Mouse (Mus musculus) hindbrain, embryonic 12.5 days (tissue): Measurements from ENCODE around the gene Slc10a2. TPM values are rescaled to one million over a fixed set of nuclear protein-coding genes. Genes with fewer than 3 reads are reported as not detected.
"Not testable (repeated sequence)": the region's sequence is repeated elsewhere in the genome, so short reads cannot be mapped to it uniquely, and the experiment has no call there.

Experiments
- ATAC-seq: fragments of 200-750 bp; cut with Nextera tagmentation; 2 replicates; pipeline ENCODE4 v1.8.0; 2017; ENCODE audit warnings: moderate TSS enrichment; ENCODE audit not compliant: low FRiP score
- H3K27ac ChIP-seq: fragments of 300-500 bp; sonication (generic); 2 replicates; pipeline ENCODE4 v1.5.1; 2016; ENCODE audit warnings: mild to moderate bottlenecking
- H3K27me3 ChIP-seq: fragments of 300-500 bp; sonication (generic); 2 replicates; pipeline ENCODE4 v1.6.1; 2016; ENCODE audit warnings: mild to moderate bottlenecking
- H3K36me3 ChIP-seq: fragments of 300-500 bp; sonication (generic); 2 replicates; pipeline ENCODE4 v1.6.1; 2016; ENCODE audit warnings: mild to moderate bottlenecking
- H3K4me1 ChIP-seq: fragments of 300-500 bp; sonication (generic); 2 replicates; pipeline ENCODE4 v1.6.1; 2016
- H3K4me2 ChIP-seq: fragments of 300-500 bp; sonication (generic); replicated peaks from 2 replicates; pipeline ENCODE4 v1.6.1; 2016; ENCODE audit warnings: mild to moderate bottlenecking
- H3K4me3 ChIP-seq: fragments of 300-500 bp; sonication (generic); 2 replicates; pipeline ENCODE4 v1.5.1; 2016; ENCODE audit warnings: mild to moderate bottlenecking
- H3K9ac ChIP-seq: fragments of 300-500 bp; sonication (generic); 2 replicates; pipeline ENCODE4 v1.6.1; 2016; ENCODE audit warnings: mild to moderate bottlenecking, moderate library complexity
- H3K9me3 ChIP-seq: fragments of 300-500 bp; sonication (generic); replicated peaks from 2 replicates; pipeline ENCODE4 v1.6.1; 2016; ENCODE audit warnings: mild to moderate bottlenecking
- WGBS: fragments of 180-500 bp; shearing (Covaris S2); methylation state at CpG from one replicate; pipeline ENCODE4 v1.1.7; 2016; 5-methylcytosine and 5-hydroxymethylcytosine counted together
- polyA plus RNA-seq: library from polyadenylated mRNA; unstranded; fragments of >200 nt; fragmentation: Nextera tagmentation; extraction: Ambion mirVana; gene quantifications from 2 replicates; pipeline ENCODE4 v1.2.1, GENCODE M21; 2016

The Slc10a2 gene
- polyA plus RNA-seq, result not detected in 2 replicates

DNA sequence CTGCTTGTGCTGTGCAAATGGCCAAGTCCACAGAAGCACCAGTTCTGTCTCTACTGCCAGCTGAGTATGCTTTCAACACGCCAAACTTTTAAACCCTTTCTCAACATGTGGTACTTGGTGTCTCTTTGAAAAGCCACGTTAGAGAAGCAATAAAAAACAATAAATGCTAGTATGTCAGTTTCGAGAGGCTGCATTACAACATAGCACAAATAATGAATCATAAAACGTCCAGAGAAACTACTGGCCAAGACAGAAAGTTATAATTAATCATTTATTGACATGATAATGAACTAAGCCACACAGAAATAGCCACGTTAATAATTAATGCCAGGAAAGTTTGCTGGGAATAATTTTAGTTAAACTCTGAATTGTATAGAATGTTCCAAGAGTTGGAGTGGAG lies at the start of gene Slc10a2:
Gene Slc10a2, minus strand, starts transcription at position 166 of the 400 bp plus-strand sequence.
- no peak within 1 kb of the TSS for H3K4me2 ChIP-seq
- 68% methylated on average over 5 of the region's 5 CpGs for WGBS
- H3K27ac ChIP-seq, result no peak within 1 kb of the TSS
- no peak within 1 kb of the TSS for H3K9ac ChIP-seq
- no peaks in the 10 kb centered on the region for H3K27me3 ChIP-seq
- H3K4me3 ChIP-seq, result no peak within 1 kb of the TSS
- no peak for ATAC-seq
- no peaks in the 10 kb centered on the region for H3K9me3 ChIP-seq
- H3K4me1 ChIP-seq, result no peaks in the 10 kb centered on the region
- no peaks in the 10 kb centered on the region for H3K36me3 ChIP-seq

DNA sequence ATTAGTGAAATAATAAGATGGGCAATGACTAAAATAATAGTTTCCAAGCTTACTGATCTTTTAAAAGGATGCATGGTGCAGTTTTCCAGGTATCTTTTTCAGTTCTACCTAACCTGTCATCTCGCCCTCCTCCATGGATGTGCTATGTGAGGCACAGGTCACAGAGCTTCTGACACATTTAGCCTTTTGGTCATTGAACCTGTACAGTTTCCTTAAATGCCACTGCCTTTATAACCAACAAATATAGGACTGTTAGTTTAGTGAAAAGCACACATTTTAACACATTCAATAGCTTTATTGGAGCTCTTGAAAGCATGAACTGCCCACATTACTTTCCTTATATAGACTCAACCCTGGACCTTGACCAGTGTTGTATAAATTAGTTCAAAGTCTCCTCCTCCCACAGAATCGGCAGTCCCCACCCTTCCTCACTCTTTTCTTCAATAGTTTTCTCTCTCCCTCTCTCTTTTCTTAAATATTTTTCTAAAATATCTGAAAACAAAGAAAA lies 24.2 kb upstream of the Slc10a2 start:
- ATAC-seq, result no peak
- Histone ChIP-seq H3K9me3 (no peaks in the 10 kb centered on the region), H3K36me3 (no peaks in the 10 kb centered on the region), H3K4me2 (no peak overlapping the region), H3K27me3 (no peaks in the 10 kb centered on the region), H3K27ac (no peak overlapping the region), H3K9ac (no peak overlapping the region), H3K4me3 (no peak overlapping the region), H3K4me1 (no peaks in the 10 kb centered on the region)
- 84% methylated on average over 2 of the region's 2 CpGs for WGBS

DNA sequence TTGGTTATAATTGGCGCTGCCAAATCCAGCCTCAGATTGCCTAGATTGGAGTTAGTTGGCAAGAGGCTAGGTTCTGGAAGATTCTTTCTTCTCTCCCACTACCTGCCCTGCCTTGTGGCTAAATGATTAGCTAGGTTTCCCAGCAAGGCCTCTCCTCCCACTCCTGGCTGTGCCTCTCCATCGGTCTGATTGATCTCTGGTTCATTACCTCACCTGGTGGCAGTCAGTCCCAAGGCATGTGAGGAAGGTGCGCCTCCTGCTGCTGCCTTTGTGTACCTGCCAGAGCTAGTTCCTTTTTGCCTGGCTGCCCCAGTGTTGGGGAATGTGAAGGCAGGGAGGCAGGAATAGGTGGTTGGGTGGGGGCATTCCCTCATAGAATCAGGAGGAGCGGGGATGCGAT lies 1.7 kb upstream of the Slc10a2 start:
- H3K9me3 ChIP-seq, result no peaks in the 10 kb centered on the region
- H3K4me2 ChIP-seq, result no peak overlapping the region
- no peak for ATAC-seq
- H3K4me1 ChIP-seq, result no peaks in the 10 kb centered on the region
- no peaks in the 10 kb centered on the region for H3K36me3 ChIP-seq
- H3K9ac ChIP-seq, result no peak overlapping the region
- 73% methylated on average over 5 of the region's 5 CpGs for WGBS
- H3K27ac ChIP-seq, result no peak overlapping the region
- no peaks in the 10 kb centered on the region for H3K27me3 ChIP-seq
- no peak overlapping the region for H3K4me3 ChIP-seq

GRCm38 (mm10) chr8:5095392-5095791 lies 9.8 kb downstream of the Slc10a2 start:
- Histone ChIP-seq H3K4me3 (no peak overlapping the region), H3K4me2 (no peak overlapping the region), H3K4me1 (no peaks in the 10 kb centered on the region), H3K27ac (no peak overlapping the region), H3K36me3 (no peaks in the 10 kb centered on the region), H3K27me3 (no peaks in the 10 kb centered on the region), H3K9me3 (no peaks in the 10 kb centered on the region), H3K9ac (no peak overlapping the region)
- no peak for ATAC-seq
- 83% methylated on average over 4 of the region's 4 CpGs for WGBS

DNA sequence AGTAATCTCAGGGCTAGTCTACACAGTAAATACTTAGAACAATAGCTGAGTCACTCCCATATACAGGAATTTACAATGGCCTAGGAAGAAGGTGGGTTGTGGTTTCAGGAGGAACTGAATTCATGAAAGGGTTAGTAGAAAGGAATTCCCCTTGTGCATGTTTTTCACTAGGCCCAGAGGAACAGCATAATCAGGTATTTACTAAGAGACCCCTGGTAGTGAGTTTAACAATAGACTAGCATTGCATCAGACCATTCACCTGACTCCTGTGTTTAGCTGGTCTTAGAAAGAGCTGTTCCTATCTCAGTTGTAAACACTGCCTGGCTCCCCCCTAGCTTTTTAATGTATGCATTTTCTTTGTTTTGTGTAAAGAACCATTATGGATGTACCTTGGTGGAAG lies 11.2 kb downstream of the Slc10a2 start:
- H3K4me3 ChIP-seq, ATAC-seq, H3K36me3 ChIP-seq, H3K4me2 ChIP-seq, H3K27ac ChIP-seq, H3K9ac ChIP-seq, H3K27me3 ChIP-seq, H3K9me3 ChIP-seq, H3K4me1 ChIP-seq: not testable (repeated sequence)

DNA sequence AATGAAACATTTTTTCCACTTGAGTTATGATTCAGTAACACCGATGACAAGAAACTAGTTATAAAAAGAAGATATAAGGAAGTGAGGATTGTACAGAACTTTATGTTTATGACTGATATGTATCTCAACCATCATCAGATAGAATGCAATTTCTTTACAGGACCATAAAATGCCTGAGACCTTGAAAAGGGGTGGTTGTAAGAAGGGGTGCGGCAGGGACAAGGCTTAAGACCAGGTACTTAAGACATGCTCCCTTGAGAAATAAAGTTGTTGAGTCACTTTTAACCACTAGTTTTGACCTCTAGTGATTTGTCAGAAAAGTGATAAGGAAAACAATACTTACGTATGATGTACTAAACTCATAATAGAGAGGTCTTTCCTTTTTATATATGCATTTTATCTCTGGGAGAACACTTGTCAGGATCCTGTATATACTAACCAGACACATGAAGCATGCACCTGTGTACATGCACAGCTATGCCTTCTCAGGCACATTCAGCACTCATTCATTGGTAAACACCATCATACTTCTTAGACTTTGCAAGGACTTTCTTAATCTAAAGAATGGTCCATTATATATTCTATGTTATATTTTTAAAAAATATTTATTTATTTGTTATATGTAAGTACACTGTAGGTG lies 31.4 kb downstream of the Slc10a2 start:
- 93% methylated on average over 3 of the region's 3 CpGs for WGBS
- ATAC-seq, result no peak
- no peak overlapping the region for H3K4me2 ChIP-seq

DNA sequence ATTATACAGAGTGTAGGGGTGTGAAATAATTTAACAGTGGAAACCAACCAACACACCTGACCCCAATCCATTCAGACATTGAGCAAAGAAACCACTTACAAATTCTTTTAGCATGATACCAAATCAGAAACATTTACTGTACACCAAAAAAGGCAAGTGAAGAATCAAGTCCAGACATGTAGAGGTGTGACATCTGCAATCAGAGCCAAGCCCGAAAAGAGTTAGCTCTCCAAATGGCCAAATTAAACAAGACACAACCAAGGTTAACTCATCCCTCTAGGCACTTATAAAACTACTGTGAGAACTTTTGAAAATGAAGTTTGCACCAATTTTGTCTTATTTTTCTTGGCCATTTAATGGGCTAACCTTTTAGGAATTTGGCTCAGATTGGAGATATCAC lies 46.3 kb downstream of the Slc10a2 start:
- Histone ChIP-seq H3K4me1 (no peaks in the 10 kb centered on the region), H3K27ac (no peak overlapping the region), H3K27me3 (no peaks in the 10 kb centered on the region), H3K36me3 (no peaks in the 10 kb centered on the region), H3K9ac (no peak overlapping the region), H3K4me3 (no peak overlapping the region), H3K9me3 (no peaks in the 10 kb centered on the region), H3K4me2 (no peak overlapping the region)
- ATAC-seq, result no peak
- 78% methylated on average over 1 of the region's 1 CpGs for WGBS

More for the DNA sequence above, 31.4 kb downstream of the Slc10a2 start:
- Histone ChIP-seq H3K9ac (no peak overlapping the region), H3K4me3 (no peak overlapping the region), H3K27me3 (no peaks in the 10 kb centered on the region), H3K4me1 (no peaks in the 10 kb centered on the region), H3K9me3 (no peaks in the 10 kb centered on the region), H3K27ac (no peak overlapping the region), H3K36me3 (no peaks in the 10 kb centered on the region)

DNA sequence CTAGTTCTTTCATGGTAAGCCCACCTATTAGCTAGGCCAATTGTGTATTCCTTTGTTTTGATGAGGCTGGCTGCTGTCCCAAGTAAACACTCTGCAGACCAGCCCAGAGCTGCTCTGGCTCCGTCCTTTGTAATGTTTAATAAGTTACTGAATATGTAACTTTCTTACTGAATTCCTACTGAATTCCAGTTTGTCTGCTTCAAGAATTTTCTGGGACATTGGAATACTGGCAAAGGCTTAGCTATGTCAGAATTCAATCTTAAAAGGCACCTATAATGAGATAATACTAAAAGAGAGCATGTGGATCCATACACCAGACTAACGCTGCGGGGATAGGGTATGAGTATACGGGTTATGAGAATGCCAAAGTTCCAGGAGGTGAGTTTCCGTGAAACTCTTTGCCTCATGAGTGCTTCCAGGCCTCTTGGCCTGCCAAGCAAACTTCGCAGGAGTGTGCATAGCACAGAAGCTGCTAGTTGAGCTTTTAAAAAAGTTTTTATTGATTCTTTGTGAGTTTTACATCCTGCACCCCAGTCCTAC lies 60.7 kb downstream of the Slc10a2 start:
- H3K4me1 ChIP-seq, H3K27me3 ChIP-seq, H3K27ac ChIP-seq, H3K36me3 ChIP-seq, H3K4me3 ChIP-seq, H3K4me2 ChIP-seq, H3K9me3 ChIP-seq, ATAC-seq, H3K9ac ChIP-seq: not testable (repeated sequence)
- WGBS, result 86% methylated on average over 6 of the region's 6 CpGs

GRCm38 (mm10) chr8:5038811-5039561 lies 66.2 kb downstream of the Slc10a2 start:
- no peak for ATAC-seq
- H3K9me3 ChIP-seq, result no peaks in the 10 kb centered on the region
- no peaks in the 10 kb centered on the region for H3K27me3 ChIP-seq
- H3K27ac ChIP-seq, result no peak overlapping the region
- no peak overlapping the region for H3K4me2 ChIP-seq
- 89% methylated on average over 4 of the region's 4 CpGs for WGBS
- H3K36me3 ChIP-seq, result no peaks in the 10 kb centered on the region
- no peaks in the 10 kb centered on the region for H3K4me1 ChIP-seq
- no peak overlapping the region for H3K4me3 ChIP-seq
- no peak overlapping the region for H3K9ac ChIP-seq
